16 mouse cellular contexts compared by ENCODE assay signal in the genomic region with DNA sequence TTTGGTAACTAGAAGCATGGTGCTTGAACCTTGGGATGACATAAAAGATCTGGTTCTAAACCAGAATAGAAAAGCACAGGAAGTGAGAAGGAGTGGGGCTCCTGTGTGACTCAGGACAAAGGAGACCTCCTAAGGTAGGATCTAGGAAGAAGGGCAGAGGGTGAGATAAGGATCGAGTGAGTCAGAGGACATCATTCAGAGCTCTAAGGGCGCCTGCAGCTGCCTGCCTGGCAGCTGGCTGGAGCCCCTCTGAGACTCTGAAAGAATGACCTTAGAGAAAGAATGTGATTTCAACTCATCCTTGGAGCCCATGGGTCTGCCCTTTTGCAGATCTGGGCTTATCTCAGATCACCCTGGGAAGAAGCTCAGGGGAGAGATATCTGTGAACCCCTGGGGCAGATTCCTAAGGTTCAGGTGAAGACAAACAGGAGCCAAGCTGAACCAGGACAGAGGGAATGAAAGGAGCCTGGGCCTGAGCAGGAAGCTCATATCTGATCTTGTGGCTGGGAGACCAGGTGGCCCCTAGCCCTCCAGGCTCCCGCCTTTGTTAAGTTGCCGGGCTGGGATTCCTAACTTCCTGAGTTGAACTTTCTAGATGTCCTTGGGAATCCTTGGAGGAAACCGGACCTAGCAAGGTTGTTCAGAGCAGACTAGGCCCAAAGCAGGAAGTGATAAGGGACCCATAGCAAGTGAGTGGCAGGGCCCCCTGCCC. TPM values are rescaled to one million over a fixed set of nuclear protein-coding genes. Genes with fewer than 3 reads are reported as not detected.
DNase-seq lines count a peak whose midpoint lies in the region; ATAC-seq and TF ChIP-seq lines count a peak whose summit lies in the region.
"Had no signal": no experiment of that assay in that cellular context is flagged by ENCODE, and none has a peak within 500 bp of the region (broad histone marks: within the 10 kb centered on the region; RNA-seq: fewer than 3 reads in every experiment).

No protein-coding gene starts in this region.

- no peaks in the 10 kb centered on the region for H3K27me3 ChIP-seq in heart, embryonic 14.5 days (ENCODE audit: control insufficient read depth, insufficient read depth, low read length)
- no peaks in the 10 kb centered on the region for H3K27me3 ChIP-seq in C2C12 (ENCODE audit: control insufficient read depth, insufficient read depth, insufficient read length)
- H3K27me3 ChIP-seq in limb, embryonic 10.5 days (ENCODE audit: low read depth, poor library complexity, severe bottlenecking), result no peaks in the 10 kb centered on the region

- no peak overlapping the region for H3K9ac ChIP-seq in heart, embryonic 14.5 days (ENCODE audit: low read length)
- H3K9ac ChIP-seq: forebrain, embryonic 13.5 days; hindbrain, embryonic 14.5 days; liver, embryonic 12.5 days had no signal

- no peaks in the 10 kb centered on the region for H3K79me3 ChIP-seq in C2C12 (ENCODE audit: low read depth)

- no peak overlapping the region for H3ac ChIP-seq in C2C12 (ENCODE audit: control insufficient read depth, insufficient read length, low read depth)

- no peak for ATAC-seq in heart, embryonic 14.5 days (ENCODE audit: insufficient number of reproducible peaks, insufficient read depth, low FRiP score, low read depth)
- ATAC-seq: forebrain, embryonic 13.5 days; liver, embryonic 12.5 days had no signal

- 0 out of 2 replicates have a peak, but pooled peaks cover 2% of the 10 kb centered on the region for H3K36me3 ChIP-seq in heart, embryonic 14.5 days (ENCODE audit: control insufficient read depth, insufficient read depth, low read length)
- peaks cover 10% of the 10 kb centered on the region for H3K36me3 ChIP-seq in C2C12 (ENCODE audit: control insufficient read depth, insufficient read depth)
- no peaks in the 10 kb centered on the region for H3K36me3 ChIP-seq in limb, embryonic 10.5 days
- H3K36me3 ChIP-seq: liver, embryonic 12.5 days had no signal

- H3K4me1 ChIP-seq in heart, embryonic 14.5 days (ENCODE audit: control insufficient read depth in 2 of 2, insufficient read depth in 2 of 2, low read length in 2 of 2), result peaks cover 21 to 22% of the 10 kb centered on the region in 2 experiments
- peaks cover 17% of the 10 kb centered on the region for H3K4me1 ChIP-seq in limb, embryonic 10.5 days
- H3K4me1 ChIP-seq: forebrain, embryonic 13.5 days; liver, embryonic 12.5 days had no signal

- no peak for DNase-seq in heart, adult 8-10 months (ENCODE audit: low spot score)
- DNase-seq in 3T3-L1 (ENCODE audit: low read depth, low spot score), result peak; percentile 16
- DNase-seq in limb, embryonic 10.5 days (ENCODE audit: low spot score), result no peak
- DNase-seq in thymus, postnatal 4 days, result no peak
- no peak for DNase-seq in layer of hippocampus, postnatal 36 days
- DNase-seq in cerebellum, adult 8-10 months, result no peak
- DNase-seq: cerebellum, adult 9-10 months; kidney, postnatal 10 days; lung, postnatal 10 days had no signal

- H3K9me3 ChIP-seq in heart, embryonic 14.5 days (ENCODE audit: control insufficient read depth, low read length), result no peaks in the 10 kb centered on the region
- H3K9me3 ChIP-seq in limb, embryonic 10.5 days (replicated peaks), result no peaks in the 10 kb centered on the region
- H3K9me3 ChIP-seq: forebrain, embryonic 13.5 days; liver, embryonic 12.5 days had no signal

- H3K27ac ChIP-seq in heart, embryonic 14.5 days (replicated peaks in 1 of 2; ENCODE audit: control insufficient read depth in 1 of 2, insufficient read depth in 1 of 2, low read depth in 2 of 2, low read length in 2 of 2), result peak overlapping the region; percentile 49 to 72; a peak in 3 of 4 replicates
- peak overlapping the region; percentile 50 for H3K27ac ChIP-seq in limb, embryonic 10.5 days
- H3K27ac ChIP-seq: forebrain, embryonic 13.5 days; hindbrain, embryonic 14.5 days; liver, embryonic 12.5 days had no signal

- H3K4me2 ChIP-seq in heart, embryonic 14.5 days (ENCODE audit: low read length), result no peak overlapping the region
- H3K4me2 ChIP-seq: forebrain, embryonic 13.5 days; hindbrain, embryonic 14.5 days; liver, embryonic 12.5 days; midbrain, embryonic 11.5 days had no signal

- WGBS in heart, embryonic 14.5 days, result 32% methylated on average over 5 of the region's 5 CpGs
- whole genome bisulfite sequencing in limb, embryonic 10.5 days, result 73% methylated on average over 5 of the region's 5 CpGs

- H3K4me3 ChIP-seq in heart, embryonic 14.5 days (ENCODE audit: control insufficient read depth in 1 of 2, insufficient read depth in 1 of 2, low read depth in 1 of 2, low read length in 2 of 2), result no peak overlapping the region
- H3K4me3 ChIP-seq in C2C12 (ENCODE audit: insufficient read depth, poor library complexity, severe bottlenecking), result no peak overlapping the region
- H3K4me3 ChIP-seq in limb, embryonic 10.5 days, result no peak overlapping the region
- H3K4me3 ChIP-seq: forebrain, embryonic 13.5 days; liver, embryonic 12.5 days had no signal

- H3K79me2 ChIP-seq in C2C12 (ENCODE audit: control insufficient read depth, insufficient read depth), result no peaks in the 10 kb centered on the region

- no peak for TF ChIP-seq CTCF in C2C12 (IDR thresholded peaks at IDR 0.05; ENCODE audit: control insufficient read depth, insufficient read depth, insufficient read length)

TF ChIP-seq in C2C12, 6 proteins besides CTCF, POLR2A, EP300 and RAD21:
- no peak for TF ChIP-seq MAX (IDR thresholded peaks at IDR 0.05)
- TF ChIP-seq CEBPB (IDR thresholded peaks at IDR 0.05; ENCODE audit: low read depth), result no peak
- no peak for TF ChIP-seq FOSL1 (IDR thresholded peaks at IDR 0.05; ENCODE audit: insufficient read depth, low read length, poor library complexity, severe bottlenecking)
- peak; percentile 71 for TF ChIP-seq MYOD1 (IDR thresholded peaks at IDR 0.05; ENCODE audit: control insufficient read depth, insufficient read length, low read depth)
TF ChIP-seq in C2C12: peak in this region for 1.

RNA-seq across cellular contexts. Expression of gene Tnnt3, which starts 0.5 kb away (rescaled TPM):
- 3.9 and 5.8 TPM in 2 replicates for polyA plus RNA-seq in heart, embryonic 14.5 days (2014; fragmentation: Nextera tagmentation; extraction: Ambion mirVana)
- total RNA-seq in heart, adult 8-10 months (2022), result 10 to 100 TPM in 1 of 4 experiments, 1 to 10 TPM in 3; 7.6 to 13.6 (median 9.6) TPM
- polyA plus RNA-seq in C2C12 (2012; fragmentation: generic; extraction: Trizol), result 6.8 TPM
- polyA plus RNA-seq in limb, embryonic 10.5 days (2016; fragmentation: Nextera tagmentation; extraction: Ambion mirVana), result 1.6 and 1.7 TPM in 2 replicates
- not detected for total RNA-seq in layer of hippocampus, postnatal 36 days (2021)
- total RNA-seq: left cerebral cortex, adult 18-20 months had no signal
- polyA plus RNA-seq: liver, embryonic 12.5 days had no signal

RNA-seq across cellular contexts. Expression of gene Mrpl23, which starts 33.3 kb away (rescaled TPM):
- polyA plus RNA-seq in heart, embryonic 14.5 days (2014; fragmentation: Nextera tagmentation; extraction: Ambion mirVana), result 23.5 and 23.8 TPM in 2 replicates
- total RNA-seq in heart, adult 8-10 months (2022), result 10 to 100 TPM in 2 of 4 experiments, 1 to 10 TPM in 1, under 1 TPM in 1; 0.90 to 35.4 (median 16.1) TPM
- 72.2 TPM for polyA plus RNA-seq in C2C12 (2012; fragmentation: generic; extraction: Trizol)
- 25.9 and 33.7 TPM in 2 replicates for polyA plus RNA-seq in limb, embryonic 10.5 days (2016; fragmentation: Nextera tagmentation; extraction: Ambion mirVana)
- total RNA-seq in layer of hippocampus, postnatal 36 days (2021), result 10 to 100 TPM in 1 of 2 experiments, 1 to 10 TPM in 1; 4.8 to 13.8 TPM

RNA-seq across cellular contexts. Expression of gene Lsp1, which starts 38.6 kb away (rescaled TPM):
- 48.6 and 49.3 TPM in 2 replicates for polyA plus RNA-seq in heart, embryonic 14.5 days (2014; fragmentation: Nextera tagmentation; extraction: Ambion mirVana)
- total RNA-seq in heart, adult 8-10 months (2022), result 10 to 100 TPM; 24.0 to 40.3 (median 31.7) TPM
- 96.1 TPM for polyA plus RNA-seq in C2C12 (2012; fragmentation: generic; extraction: Trizol)
- polyA plus RNA-seq in limb, embryonic 10.5 days (2016; fragmentation: Nextera tagmentation; extraction: Ambion mirVana), result 28.7 and 31.1 TPM in 2 replicates
- 1 to 10 TPM; 1.2 to 3.4 TPM for total RNA-seq in layer of hippocampus, postnatal 36 days (2021)

RNA-seq across cellular contexts. Expression of gene Tnni2, which starts 57.6 kb away (rescaled TPM):
- 24.1 and 31.7 TPM in 2 replicates for polyA plus RNA-seq in heart, embryonic 14.5 days (2014; fragmentation: Nextera tagmentation; extraction: Ambion mirVana)
- 1 to 10 TPM; 5.1 to 10.0 (median 7.8) TPM for total RNA-seq in heart, adult 8-10 months (2022)
- 7.5 TPM for polyA plus RNA-seq in C2C12 (2012; fragmentation: generic; extraction: Trizol)
- 2.4 and 3.6 TPM in 2 replicates for polyA plus RNA-seq in limb, embryonic 10.5 days (2016; fragmentation: Nextera tagmentation; extraction: Ambion mirVana)
- not detected for total RNA-seq in layer of hippocampus, postnatal 36 days (2021)
